Mouse (Mus musculus) heart, postnatal 0 days (tissue): ENCODE measurements around the gene Hdac4. TPM values are rescaled to one million over a fixed set of nuclear protein-coding genes. Genes with fewer than 3 reads are reported as not detected.

Experiments
- ATAC-seq: fragments of 200-750 bp; cut with Nextera tagmentation; 2 replicates; pipeline ENCODE4 v1.8.0; 2017; ENCODE audit warnings: low read depth, moderate number of reproducible peaks, moderate library complexity; ENCODE audit not compliant: insufficient read depth
- DNase-seq: peaks from one replicate; pipeline ENCODE4 v3.0.0-alpha.2; 2016; ENCODE audit warnings: low spot score
- H3K27ac ChIP-seq: fragments of 300-500 bp; sonication (generic); 2 replicates; pipeline ENCODE4 v1.5.1; 2014; ENCODE audit warnings: low read depth, mild to moderate bottlenecking
- H3K27me3 ChIP-seq: fragments of 300-500 bp; sonication (generic); 2 replicates; pipeline ENCODE4 v1.6.1; 2014; ENCODE audit warnings: low read length, mixed read lengths; ENCODE audit not compliant: control insufficient read depth, insufficient read depth
- H3K36me3 ChIP-seq: fragments of 300-500 bp; sonication (generic); replicated peaks from 2 replicates; pipeline ENCODE4 v1.6.1; 2014; ENCODE audit warnings: low read length, mixed read lengths; ENCODE audit not compliant: control insufficient read depth, insufficient read depth
- H3K4me1 ChIP-seq: fragments of 300-500 bp; sonication (generic); 2 replicates; pipeline ENCODE4 v1.6.1; 2014; ENCODE audit warnings: antibody characterized with exemption; ENCODE audit not compliant: control insufficient read depth, insufficient read depth
- H3K4me2 ChIP-seq: fragments of 300-500 bp; sonication (generic); 2 replicates; pipeline ENCODE4 v1.6.1; 2014; ENCODE audit warnings: low read depth, mild to moderate bottlenecking, low read length, moderate library complexity
- H3K4me3 ChIP-seq: fragments of 300-500 bp; sonication (generic); 2 replicates; pipeline ENCODE4 v1.5.1; 2014; ENCODE audit warnings: low read depth, low read length
- H3K9ac ChIP-seq: fragments of 300-500 bp; sonication (generic); replicated peaks from 2 replicates; pipeline ENCODE4 v1.6.1; 2014; ENCODE audit warnings: low read depth, low read length, mixed read lengths
- H3K9me3 ChIP-seq: fragments of 300-500 bp; sonication (generic); replicated peaks from 2 replicates; pipeline ENCODE4 v1.6.1; 2016; ENCODE audit warnings: low read length; ENCODE audit not compliant: control insufficient read depth
- CTCF ChIP-seq: IDR thresholded peaks from 2 replicates; pipeline ENCODE4 v1.5.1; 2016; ENCODE audit warnings: antibody characterized with exemption, control low read depth, low read depth
- EP300 ChIP-seq: IDR thresholded peaks from 2 replicates; pipeline ENCODE4 v1.6.1; 2016; ENCODE audit warnings: antibody characterized with exemption, low read depth
- WGBS: fragments of 180-500 bp; shearing (Covaris S2); extraction: QIAGEN DNeasy Blood & Tissue Kit; methylation state at CpG from one replicate; pipeline ENCODE4 v1.1.7; 2014; 5-methylcytosine and 5-hydroxymethylcytosine counted together
- polyA plus RNA-seq: library from polyadenylated mRNA; unstranded; fragments of >200 nt; fragmentation: Nextera tagmentation; extraction: Ambion mirVana; gene quantifications from 2 replicates; pipeline ENCODE4 v1.2.1, GENCODE M21; 2015
- total RNA-seq: library from RNA; depleted of rRNA; stranded (reverse); fragments of >200 nt; gene quantifications from 2 replicates; pipeline ENCODE4 v1.2.3, GENCODE M21; 2014; ENCODE audit warnings: low replicate concordance

Gene Hdac4
- total and polyA plus RNA-seq, 2 experiments from 2014 or later: 6.8 to 13.0 TPM

DNA sequence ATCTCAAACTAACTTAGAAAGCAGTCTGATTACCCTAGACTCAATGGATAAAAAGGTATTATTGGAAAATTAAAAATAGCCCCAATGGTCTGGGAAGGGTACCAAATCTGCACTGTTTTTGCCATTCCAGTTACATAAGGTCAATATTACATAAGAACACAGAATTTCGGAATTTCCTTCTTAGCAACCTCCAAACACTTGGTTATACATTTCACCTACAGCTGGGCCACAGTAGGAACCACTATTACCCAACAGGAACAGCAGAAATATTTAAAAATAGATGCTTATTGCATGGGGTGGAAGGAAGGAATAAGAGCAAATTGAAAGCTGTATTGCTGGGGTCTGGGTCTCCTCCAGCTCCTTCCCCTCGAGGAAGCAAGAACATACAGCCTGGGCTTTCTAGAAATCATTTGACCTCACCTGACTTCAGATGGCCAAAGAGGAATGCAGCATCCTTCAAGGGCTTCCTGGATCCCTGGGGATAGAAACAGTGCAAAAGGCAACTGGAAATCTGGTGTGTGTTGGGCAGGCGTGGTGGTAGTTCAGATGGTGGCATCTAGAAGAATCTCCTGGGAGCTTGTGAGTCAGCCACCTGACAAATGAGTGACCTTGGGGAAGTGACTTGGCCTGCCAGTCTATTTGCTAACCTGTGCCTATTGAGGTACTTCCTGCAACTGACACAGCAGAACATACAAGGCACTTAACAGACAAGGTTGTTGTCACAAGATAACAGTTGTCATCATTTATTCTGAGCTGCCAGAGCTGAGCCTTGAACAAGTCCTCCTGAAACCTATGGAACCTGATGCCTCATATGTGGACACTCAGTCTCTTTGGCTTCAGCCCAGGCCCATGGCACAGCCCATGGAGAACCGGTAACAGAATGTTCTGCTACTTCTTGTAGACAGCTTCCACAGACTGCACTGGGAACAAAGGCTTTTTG lies 146.8 kb downstream of the Hdac4 start:
- ATAC-seq (peak; percentile 44), DNase-seq (peak; percentile 26)
- no peak for TF ChIP-seq EP300
- no peak for TF ChIP-seq CTCF
- 65% methylated on average over 4 of the region's 4 CpGs for WGBS
- Histone ChIP-seq H3K4me2 (no peak overlapping the region), H3K4me1 (peaks cover 25% of the 10 kb centered on the region), H3K4me3 (no peak overlapping the region), H3K9ac (no peak overlapping the region), H3K9me3 (no peaks in the 10 kb centered on the region), H3K27me3 (no peaks in the 10 kb centered on the region), H3K27ac (no peak overlapping the region), H3K36me3 (no peaks in the 10 kb centered on the region)

- no peak overlapping the region for H3K4me3 ChIP-seq
- H3K4me2 ChIP-seq: no peak overlapping the region
- H3K27ac ChIP-seq: no peak overlapping the region
- 72% methylated on average over 1 of the region's 1 CpGs for WGBS
- no peaks in the 10 kb centered on the region for H3K27me3 ChIP-seq
- H3K4me1 ChIP-seq: peaks cover 27% of the 10 kb centered on the region
- no peaks in the 10 kb centered on the region for H3K36me3 ChIP-seq
- DNase-seq (no peak), ATAC-seq (peak; percentile 50; the same call in 1 of the 2 replicates)
- no peaks in the 10 kb centered on the region for H3K9me3 ChIP-seq
- TF ChIP-seq CTCF (no peak), EP300 (no peak)
- H3K9ac ChIP-seq: no peak overlapping the region
Observed at GRCm38 (mm10) chr1:92045671-92046070, 149.8 kb downstream of the Hdac4 start.

DNA sequence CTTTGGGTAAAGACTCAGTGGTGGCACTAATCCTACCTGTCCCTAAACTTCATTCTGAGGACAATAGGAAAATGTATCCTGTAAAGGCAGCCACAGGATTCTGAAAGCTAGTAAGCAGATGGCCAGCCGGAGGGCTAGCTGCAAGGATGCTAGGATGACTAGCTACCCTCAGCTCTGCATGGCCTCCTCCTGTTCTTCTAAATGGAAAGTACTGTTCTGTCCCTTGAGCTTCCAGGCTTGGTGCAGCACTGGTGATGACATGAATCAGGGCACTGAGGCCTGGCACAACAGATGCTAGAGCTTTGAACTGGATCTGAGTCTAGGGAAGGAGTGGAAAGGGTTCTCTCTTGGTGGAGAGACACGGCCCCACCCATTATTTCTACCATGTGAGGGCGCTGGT lies 150.6 kb downstream of the Hdac4 start:
- TF ChIP-seq CTCF (no peak), EP300 (no peak)
- Histone ChIP-seq H3K9ac (no peak overlapping the region), H3K36me3 (no peaks in the 10 kb centered on the region), H3K4me2 (no peak overlapping the region), H3K9me3 (no peaks in the 10 kb centered on the region), H3K27me3 (no peaks in the 10 kb centered on the region), H3K27ac (no peak overlapping the region), H3K4me3 (no peak overlapping the region), H3K4me1 (peaks cover 27% of the 10 kb centered on the region)
- no peak for DNase-seq
- WGBS: 83% methylated on average over 3 of the region's 3 CpGs
- ATAC-seq: no peak

DNA sequence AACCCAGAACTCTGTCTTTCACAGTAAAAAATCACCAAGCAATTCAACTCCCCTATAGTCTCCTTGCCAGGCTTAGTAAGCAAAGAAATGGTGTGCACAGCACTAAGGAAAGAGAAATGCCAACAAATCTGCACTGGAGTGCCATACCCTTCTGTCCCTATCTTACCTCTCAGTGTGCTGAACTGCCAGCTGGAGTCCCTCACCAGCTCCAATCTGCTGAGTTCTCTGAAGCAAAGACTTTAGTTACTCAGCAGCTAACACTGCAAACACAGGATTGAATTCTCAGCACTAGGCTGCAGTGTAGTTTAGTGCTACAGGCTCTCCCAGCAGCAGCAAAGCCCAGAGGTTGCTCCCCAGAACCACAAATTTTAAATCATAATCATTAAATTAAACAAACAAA lies 151.5 kb downstream of the Hdac4 start:
- no peaks in the 10 kb centered on the region for H3K9me3 ChIP-seq
- H3K4me2 ChIP-seq: no peak overlapping the region
- TF ChIP-seq CTCF (no peak), EP300 (no peak)
- DNase-seq (peak; percentile 7), ATAC-seq (no peak)
- no peaks in the 10 kb centered on the region for H3K36me3 ChIP-seq
- no peaks in the 10 kb centered on the region for H3K27me3 ChIP-seq
- peak overlapping the region; percentile 2; the same call in 1 of the 2 replicates for H3K27ac ChIP-seq
- H3K4me1 ChIP-seq: peaks cover 20% of the 10 kb centered on the region
- no peak overlapping the region for H3K4me3 ChIP-seq
- no peak overlapping the region for H3K9ac ChIP-seq

DNA sequence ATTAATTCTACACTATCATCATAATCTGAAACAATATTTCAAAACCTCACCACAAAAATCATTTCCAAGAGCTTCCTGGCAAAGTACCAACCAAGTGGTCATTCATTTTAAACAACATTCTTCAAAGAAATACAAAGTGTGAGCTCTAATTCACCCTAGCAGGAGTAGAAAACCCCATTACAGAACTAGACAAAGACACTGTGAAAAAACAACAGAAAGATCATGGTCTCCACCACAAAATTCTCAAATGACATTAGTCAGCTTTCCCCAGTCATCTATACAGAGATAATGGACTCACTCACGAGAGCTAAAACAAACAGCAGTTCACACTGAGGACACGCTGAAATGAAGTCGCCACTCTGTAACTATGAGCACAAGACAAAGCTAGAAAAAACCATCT lies 153.4 kb downstream of the Hdac4 start:
- DNase-seq (no peak), ATAC-seq (no peak)
- Histone ChIP-seq H3K4me3 (no peak overlapping the region), H3K27ac (no peak overlapping the region), H3K9ac (no peak overlapping the region), H3K36me3 (no peaks in the 10 kb centered on the region), H3K4me1 (peaks cover 17% of the 10 kb centered on the region), H3K9me3 (no peaks in the 10 kb centered on the region), H3K4me2 (no peak overlapping the region), H3K27me3 (no peaks in the 10 kb centered on the region)
- 27% methylated on average over 3 of the region's 3 CpGs for WGBS
- TF ChIP-seq CTCF: no peak
